In the genomic region with DNA sequence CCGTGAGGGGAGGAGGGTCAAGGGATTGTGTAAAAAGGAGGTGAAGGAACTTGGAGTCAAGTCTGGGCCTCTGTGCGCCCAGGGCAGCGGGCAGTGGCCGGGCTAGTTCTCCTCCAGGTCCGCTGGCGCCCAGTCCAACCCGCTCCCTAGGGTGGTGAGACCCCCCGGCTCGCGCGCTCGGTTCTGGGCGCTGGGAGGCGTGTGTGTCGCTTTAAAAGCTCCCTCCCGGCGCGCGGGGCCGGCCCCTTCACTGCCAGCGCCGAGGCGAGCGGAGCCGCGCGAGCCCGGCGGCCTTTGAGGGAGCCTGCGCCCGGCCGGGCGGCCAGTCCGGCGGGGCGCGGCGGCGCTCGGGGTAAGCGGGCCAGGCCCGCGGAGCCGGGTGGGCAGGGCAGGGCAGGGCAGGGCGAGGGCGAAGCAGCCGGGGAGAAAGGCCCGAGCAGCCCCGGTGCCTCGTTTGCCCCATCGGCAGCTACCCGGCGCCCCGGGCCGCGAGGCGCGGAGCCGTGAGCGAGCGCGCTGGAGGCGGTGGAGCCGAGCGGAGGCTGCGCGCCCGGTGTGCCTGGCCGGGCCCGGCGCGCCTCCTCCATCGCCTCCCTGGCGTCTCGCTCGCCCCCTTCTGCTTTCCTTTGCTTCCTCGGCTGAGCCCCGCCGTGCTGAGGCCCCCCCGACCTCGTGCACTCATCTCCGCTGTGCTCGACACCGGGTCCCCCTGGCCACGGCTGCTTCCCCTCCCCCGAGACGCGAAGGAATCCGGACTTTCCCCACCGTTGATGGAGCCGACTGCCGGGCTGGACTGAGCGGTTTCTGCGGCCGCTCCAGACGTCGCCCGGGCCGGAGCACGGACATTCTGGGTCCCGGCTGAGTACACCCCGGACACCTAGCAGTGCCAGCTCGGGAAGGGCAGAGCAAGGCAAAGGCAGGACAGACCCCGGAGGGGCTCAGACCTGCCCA, we compare ENCODE assay signal across 8 mouse cellular contexts. TPM values are rescaled to one million over a fixed set of nuclear protein-coding genes. Genes with fewer than 3 reads are reported as not detected.
DNase-seq lines count a peak whose midpoint lies in the region; ATAC-seq and TF ChIP-seq lines count a peak whose summit lies in the region.

A gene (plus strand): TSS at position 753 of the 951 bp plus-strand sequence.

- intact Hi-C loops in heart, postnatal 25 days (cut with DNase I), result no loop called here

- peak within 1 kb of the TSS; percentile 72 for H3K4me3 ChIP-seq in forebrain, embryonic 15.5 days
- peak within 1 kb of the TSS; percentile 60 for H3K4me3 ChIP-seq in lung, postnatal 0 days (ENCODE audit: low read depth, low read length)

- under 1% methylated on average over 93 of the region's 104 CpGs for WGBS in forebrain, embryonic 15.5 days
- WGBS in lung, postnatal 0 days, result under 1% methylated on average over 84 of the region's 104 CpGs

- TF ChIP-seq CTCF in lung, postnatal 0 days (IDR thresholded peaks at IDR 0.05), result no peak

- DNase-seq in R1 (ENCODE audit: low read depth, low spot score), result peak; percentile 47
- peak; percentile 62 for DNase-seq in cerebellum, adult 11-12 months
- peak; percentile 15 for DNase-seq in heart, postnatal 25 days (ENCODE audit: low spot score)
- peak; percentile 64 to 75 for DNase-seq in layer of hippocampus, postnatal 10 days (ENCODE audit: low spot score in 2 of 2)
- DNase-seq in lung, postnatal 0 days (ENCODE audit: low spot score), result peak; percentile 62
- DNase-seq in right cerebral cortex, postnatal 10 days (ENCODE audit: low spot score in 2 of 2), result peak; percentile 78 to 80

- no peak for TF ChIP-seq EP300 in lung, postnatal 0 days (IDR thresholded peaks at IDR 0.05)

- ATAC-seq in forebrain, embryonic 15.5 days (replicated peaks), result peak; percentile 79
- peak; percentile 76 for ATAC-seq in lung, postnatal 0 days
- ATAC-seq in megakaryocyte progenitor cell, adult 5-6 weeks (replicated peaks; ENCODE audit: poor library complexity), result no peak

- no peaks in the 10 kb centered on the region for H3K27me3 ChIP-seq in forebrain, embryonic 15.5 days
- H3K27me3 ChIP-seq in lung, postnatal 0 days (replicated peaks; ENCODE audit: insufficient read depth, low read length), result peaks cover 7% of the 10 kb centered on the region

- H3K9me3 ChIP-seq in forebrain, embryonic 15.5 days, result no peaks in the 10 kb centered on the region
- no peaks in the 10 kb centered on the region for H3K9me3 ChIP-seq in lung, postnatal 0 days (ENCODE audit: low read length)

- peak within 1 kb of the TSS; percentile 81 for H3K9ac ChIP-seq in forebrain, embryonic 15.5 days (replicated peaks)
- peak within 1 kb of the TSS; percentile 16; the same call in 1 of the 2 replicates for H3K9ac ChIP-seq in lung, postnatal 0 days (replicated peaks; ENCODE audit: low read depth)

- peak within 1 kb of the TSS; percentile 96 for H3K4me2 ChIP-seq in forebrain, embryonic 15.5 days (replicated peaks)
- H3K4me2 ChIP-seq in lung, postnatal 0 days (replicated peaks; ENCODE audit: low read depth, low read length), result peak within 1 kb of the TSS; percentile 92

- peaks cover 37% of the 10 kb centered on the region for H3K4me1 ChIP-seq in forebrain, embryonic 15.5 days
- H3K4me1 ChIP-seq in lung, postnatal 0 days (ENCODE audit: insufficient read depth, low read depth, low read length), result no peaks in the 10 kb centered on the region

- H3K36me3 ChIP-seq in forebrain, embryonic 15.5 days, result no peaks in the 10 kb centered on the region
- H3K36me3 ChIP-seq in lung, postnatal 0 days (ENCODE audit: insufficient read depth, low read length), result no peaks in the 10 kb centered on the region

- H3K27ac ChIP-seq in forebrain, embryonic 15.5 days (replicated peaks), result peak within 1 kb of the TSS; percentile 92
- H3K27ac ChIP-seq in lung, postnatal 0 days (ENCODE audit: low read length), result no peak within 1 kb of the TSS

RNA-seq across cellular contexts. Expression of the gene that starts here (rescaled TPM):
- 6.7 and 7.7 TPM in 2 replicates for polyA plus RNA-seq in forebrain, embryonic 15.5 days (2015; fragmentation: Nextera tagmentation; extraction: Ambion mirVana)
- 10 to 100 TPM; 14.9 to 15.4 TPM for total RNA-seq in heart, postnatal 25 days (2021)
- 100 to 1,000 TPM; 145 TPM for total RNA-seq in layer of hippocampus, postnatal 10 days (2021)
- polyA plus RNA-seq in lung, postnatal 0 days (2015; fragmentation: Nextera tagmentation; extraction: Ambion mirVana), result 1.0 and 1.2 TPM in 2 replicates
- not detected in 2 replicates for total RNA-seq in megakaryocyte progenitor cell, adult 5-6 weeks (2015)
- total RNA-seq in megakaryocyte progenitor cell, adult 5-6 weeks (2017), result not detected in 2 replicates

Comparison
In these comparisons a context has a peak if more than half of its experiments do, and no peak if none do; other contexts are left out.
1. RNA of the gene that starts here (total RNA-seq): 145 TPM in layer of hippocampus, postnatal 10 days and 14.9 to 15.4 TPM in heart, postnatal 25 days; not detected in megakaryocyte progenitor cell, adult 5-6 weeks; every median in the first group is over 10 times any median in the second.
2. RNA of the gene that starts here (total RNA-seq): 145 TPM in layer of hippocampus, postnatal 10 days; 14.9 to 15.4 TPM in heart, postnatal 25 days; every median in the first group is over 4 times any median in the second.
3. DNase-seq: peak in every context shown above with its lines; median percentile 79 in right cerebral cortex, postnatal 10 days; 70 in layer of hippocampus, postnatal 10 days; 62 in cerebellum, adult 11-12 months; 62 in lung, postnatal 0 days; 47 in R1; 15 in heart, postnatal 25 days.